Mouse (Mus musculus) thymus, adult 2 months (tissue): ENCODE data around the gene Acat3.
"Not testable (repeated sequence)": the region's sequence is repeated elsewhere in the genome, so short reads cannot be mapped to it uniquely, and the experiment has no call there.

Experiments used
- CTCF ChIP-seq: fragments of 200-500 bp; IDR thresholded peaks from 2 replicates; pipeline ENCODE4 v1.5.1; 2012; ENCODE audit warnings: mild to moderate bottlenecking, control low read depth, low read length, moderate library complexity, borderline replicate concordance; ENCODE audit not compliant: control insufficient read depth, poor library complexity, insufficient read depth; ENCODE audit errors: extremely low read depth
- POLR2A ChIP-seq: fragments of 200-500 bp; IDR thresholded peaks from 2 replicates; pipeline ENCODE4 v1.6.1; 2012; ENCODE audit warnings: mild to moderate bottlenecking, low read length, control low read depth, moderate library complexity; ENCODE audit not compliant: control insufficient read depth, poor library complexity, insufficient read depth; ENCODE audit errors: extremely low read depth

DNA sequence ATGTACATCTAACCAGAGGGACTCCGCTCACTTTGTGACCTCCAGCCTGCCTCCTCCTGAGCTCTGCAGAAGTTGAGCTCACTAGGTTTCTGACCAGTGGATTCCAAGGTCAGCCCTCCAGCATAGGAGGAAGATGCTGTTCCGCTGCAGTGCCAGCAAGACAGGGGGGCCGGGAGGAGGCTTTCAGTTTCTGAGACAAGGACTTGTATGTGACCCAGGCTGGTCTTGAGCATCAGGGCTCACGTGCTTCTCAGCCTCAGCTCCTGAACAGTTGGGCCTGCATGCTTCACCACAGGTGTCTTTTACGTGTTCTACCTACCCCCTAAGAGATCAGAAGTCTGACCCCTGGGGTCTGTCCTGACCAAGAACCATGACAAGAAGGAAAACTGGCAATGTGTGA, 8.8 kb downstream of the Acat3 start:
- not testable (repeated sequence) for TF ChIP-seq CTCF, POLR2A
